Mouse (Mus musculus): ENCODE data around the gene Iqschfp. TPM values are rescaled to one million over a fixed set of nuclear protein-coding genes. Genes with fewer than 3 reads are reported as not detected.

The Iqschfp gene
- polyA plus RNA-seq, 1 experiment, result 1.2 TPM

GRCm38 (mm10) chr3:68493170-68493585 is 601.1 kb downstream of the Iqschfp start:
- peak overlapping the region; percentile 77 for H3K4me3 ChIP-seq (replicated peaks; ENCODE audit: insufficient read depth, low read depth, low read length)
- TF ChIP-seq CTCF (IDR thresholded peaks at IDR 0.05; ENCODE audit: borderline replicate concordance, insufficient read depth, low read depth, low read length), result no peak
- DNase-seq, result peak in 1 of 2 experiments; percentile 8
- WGBS, result 7% methylated on average over 12 of the region's 12 CpGs
- no peaks in the 10 kb centered on the region for H3K27me3 ChIP-seq (ENCODE audit: control insufficient read depth, insufficient read depth, low read length)
- H3K27ac ChIP-seq (ENCODE audit: insufficient read depth, low read length), result no peak overlapping the region
- peaks cover 2% of the 10 kb centered on the region; the same call in 1 of the 2 replicates for H3K4me1 ChIP-seq (ENCODE audit: control insufficient read depth, insufficient read depth, low read length)

GRCm38 (mm10) chr3:68493586-68494295 is 601.7 kb downstream of the Iqschfp start:
- WGBS, result under 1% methylated on average over 57 of the region's 70 CpGs
- DNase-seq, result peak; percentile 54 to 66
- no peak overlapping the region; the same call in 1 of the 2 replicates for H3K27ac ChIP-seq (ENCODE audit: insufficient read depth, low read length)
- peak overlapping the region; percentile 77 for H3K4me3 ChIP-seq (replicated peaks; ENCODE audit: insufficient read depth, low read depth, low read length)
- TF ChIP-seq POLR2A (IDR thresholded peaks at IDR 0.05; ENCODE audit: borderline replicate concordance, insufficient read depth, low read length) (0 out of 2 replicates have a peak, but pooled peaks have one; percentile 26), CTCF (IDR thresholded peaks at IDR 0.05; ENCODE audit: borderline replicate concordance, insufficient read depth, low read depth, low read length) (no peak)
- H3K27me3 ChIP-seq (ENCODE audit: control insufficient read depth, insufficient read depth, low read length), result no peaks in the 10 kb centered on the region
- peaks cover 2% of the 10 kb centered on the region; the same call in 1 of the 2 replicates for H3K4me1 ChIP-seq (ENCODE audit: control insufficient read depth, insufficient read depth, low read length)

GRCm38 (mm10) chr3:68494296-68495095 is 602.5 kb downstream of the Iqschfp start:
- Histone ChIP-seq H3K4me1 (ENCODE audit: control insufficient read depth, insufficient read depth, low read length) (peaks cover 2% of the 10 kb centered on the region; the same call in 1 of the 2 replicates), H3K27ac (ENCODE audit: insufficient read depth, low read length) (no peak overlapping the region), H3K4me3 (replicated peaks; ENCODE audit: insufficient read depth, low read depth, low read length) (peak overlapping the region; percentile 77), H3K27me3 (ENCODE audit: control insufficient read depth, insufficient read depth, low read length) (no peaks in the 10 kb centered on the region)
- TF ChIP-seq POLR2A (IDR thresholded peaks at IDR 0.05; ENCODE audit: borderline replicate concordance, insufficient read depth, low read length) (no peak), CTCF (IDR thresholded peaks at IDR 0.05; ENCODE audit: borderline replicate concordance, insufficient read depth, low read depth, low read length) (no peak)
- DNase-seq, result peak; percentile 21 to 51
- WGBS, result under 1% methylated on average over 68 of the region's 68 CpGs

GRCm38 (mm10) chr3:68495096-68495735 is 603.2 kb downstream of the Iqschfp start:
- H3K4me3 ChIP-seq (replicated peaks; ENCODE audit: insufficient read depth, low read depth, low read length), result peak overlapping the region; percentile 77
- no peak overlapping the region for H3K27ac ChIP-seq (ENCODE audit: insufficient read depth, low read length)
- peaks cover 2% of the 10 kb centered on the region; the same call in 1 of the 2 replicates for H3K4me1 ChIP-seq (ENCODE audit: control insufficient read depth, insufficient read depth, low read length)
- H3K27me3 ChIP-seq (ENCODE audit: control insufficient read depth, insufficient read depth, low read length), result no peaks in the 10 kb centered on the region
- DNase-seq, result peak; percentile 30 to 38
- WGBS, result 2% methylated on average over 38 of the region's 38 CpGs
- TF ChIP-seq CTCF (IDR thresholded peaks at IDR 0.05; ENCODE audit: borderline replicate concordance, insufficient read depth, low read depth, low read length), result no peak
- TF ChIP-seq POLR2A (IDR thresholded peaks at IDR 0.05; ENCODE audit: borderline replicate concordance, insufficient read depth, low read length), result no peak

GRCm38 (mm10) chr3:68495736-68496242 is 603.8 kb downstream of the Iqschfp start:
- DNase-seq, result no peak
- Histone ChIP-seq H3K4me1 (ENCODE audit: control insufficient read depth, insufficient read depth, low read length) (peaks cover 2% of the 10 kb centered on the region; the same call in 1 of the 2 replicates), H3K27ac (ENCODE audit: insufficient read depth, low read length) (no peak overlapping the region), H3K4me3 (replicated peaks; ENCODE audit: insufficient read depth, low read depth, low read length) (peak overlapping the region; percentile 2), H3K27me3 (ENCODE audit: control insufficient read depth, insufficient read depth, low read length) (no peaks in the 10 kb centered on the region)
- no peak for TF ChIP-seq POLR2A (IDR thresholded peaks at IDR 0.05; ENCODE audit: borderline replicate concordance, insufficient read depth, low read length)
- no peak for TF ChIP-seq CTCF (IDR thresholded peaks at IDR 0.05; ENCODE audit: borderline replicate concordance, insufficient read depth, low read depth, low read length)
- WGBS, result 31% methylated on average over 9 of the region's 9 CpGs

- Histone ChIP-seq H3K27me3 (ENCODE audit: control insufficient read depth, insufficient read depth, low read length) (no peaks in the 10 kb centered on the region), H3K27ac (ENCODE audit: insufficient read depth, low read length) (no peak overlapping the region), H3K4me1 (ENCODE audit: control insufficient read depth, insufficient read depth, low read length) (peaks cover 2% of the 10 kb centered on the region; the same call in 1 of the 2 replicates), H3K4me3 (replicated peaks; ENCODE audit: insufficient read depth, low read depth, low read length) (no peak overlapping the region)
- 68% methylated on average over 6 of the region's 6 CpGs for WGBS
- TF ChIP-seq POLR2A (IDR thresholded peaks at IDR 0.05; ENCODE audit: borderline replicate concordance, insufficient read depth, low read length), result no peak
- no peak for TF ChIP-seq CTCF (IDR thresholded peaks at IDR 0.05; ENCODE audit: borderline replicate concordance, insufficient read depth, low read depth, low read length)
- DNase-seq, result no peak
These were observed 604.5 kb downstream of the Iqschfp start for GRCm38 (mm10) chr3:68496513-68496912.

GRCm38 (mm10) chr3:68499532-68500152 is 607.6 kb downstream of the Iqschfp start:
- Histone ChIP-seq H3K4me3 (replicated peaks; ENCODE audit: insufficient read depth, low read depth, low read length) (no peak overlapping the region), H3K4me1 (ENCODE audit: control insufficient read depth, insufficient read depth, low read length) (no peaks in the 10 kb centered on the region), H3K27me3 (ENCODE audit: control insufficient read depth, insufficient read depth, low read length) (no peaks in the 10 kb centered on the region), H3K27ac (ENCODE audit: insufficient read depth, low read length) (no peak overlapping the region)
- DNase-seq, result no peak
- WGBS, result 92% methylated on average over 6 of the region's 6 CpGs
- TF ChIP-seq POLR2A (IDR thresholded peaks at IDR 0.05; ENCODE audit: borderline replicate concordance, insufficient read depth, low read length), result no peak
- TF ChIP-seq CTCF (IDR thresholded peaks at IDR 0.05; ENCODE audit: borderline replicate concordance, insufficient read depth, low read depth, low read length), result no peak
